Mouse (Mus musculus) cortical plate, adult 2 months (tissue): ENCODE results near the gene Mapk8ip1.

Source experiments
- CTCF ChIP-seq: fragments of 200-500 bp; IDR thresholded peaks from 2 replicates; pipeline ENCODE4 v1.5.1; 2011; ENCODE audit warnings: mild to moderate bottlenecking, control low read depth, low read length; ENCODE audit not compliant: insufficient read depth; ENCODE audit errors: extremely low read depth
- POLR2A ChIP-seq: fragments of 200-500 bp; IDR thresholded peaks from 2 replicates; pipeline ENCODE4 v1.6.1; 2011; ENCODE audit warnings: mild to moderate bottlenecking, low read length, control low read depth; ENCODE audit not compliant: insufficient read depth; ENCODE audit errors: extremely low read depth

GRCm38 (mm10) chr2:92391116-92391515, 9.9 kb downstream of the Mapk8ip1 start:
- TF ChIP-seq CTCF (no peak), POLR2A (no peak)
